Mouse (Mus musculus): ENCODE measurements around the gene Akr1b10. TPM values are rescaled to one million over a fixed set of nuclear protein-coding genes. Genes with fewer than 3 reads are reported as not detected.

Gene Akr1b10
- total and polyA plus RNA-seq, 3 experiments: 8.7 to 17.4 TPM; not detected in 1

DNA sequence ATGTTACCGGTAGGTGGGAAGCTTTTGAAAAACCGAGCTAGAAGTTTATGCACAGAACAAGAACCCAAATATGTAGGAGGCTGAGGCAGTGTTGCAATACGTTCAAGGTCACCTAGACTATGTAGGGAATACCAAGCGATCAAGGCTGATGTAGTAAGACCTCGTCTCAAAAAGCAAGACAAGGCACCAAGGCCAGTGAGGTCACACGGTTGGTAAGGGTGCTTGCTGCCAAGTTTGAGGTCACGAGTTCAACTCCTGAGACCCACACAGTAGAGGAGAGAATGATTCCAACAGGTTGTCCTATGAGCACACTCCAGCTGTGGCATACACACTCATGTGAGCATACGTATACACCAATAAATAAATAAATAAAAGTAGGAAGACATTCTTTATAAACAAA lies 13.9 kb upstream of the Akr1b10 start:
- DNase-seq (ENCODE audit: low read depth, low spot score): no peak
- H3K79me2 ChIP-seq (ENCODE audit: control insufficient read depth, insufficient read depth, low read length, poor library complexity): no peaks in the 10 kb centered on the region
- TF ChIP-seq CTCF (IDR thresholded peaks at IDR 0.05 in 2 of 3, conservative IDR thresholded peaks at IDR 0.05 in 1 of 3; ENCODE audit: control insufficient read depth in 1 of 3, insufficient read depth in 1 of 3, low read depth in 2 of 3, low read length in 3 of 3, poor library complexity in 1 of 3, severe bottlenecking in 1 of 3) (no peak), MYB (IDR thresholded peaks at IDR 0.05; ENCODE audit: low read depth, low read length) (no peak)
- no peaks in the 10 kb centered on the region for H3K4me1 ChIP-seq (ENCODE audit: control insufficient read depth in 1 of 2, insufficient read depth in 2 of 2, low read length in 2 of 2)
- H3K4me3 ChIP-seq (ENCODE audit: control insufficient read depth in 1 of 2, insufficient read depth in 1 of 2, low read depth in 2 of 2, low read length in 2 of 2): no peak overlapping the region
- H3K27me3 ChIP-seq (ENCODE audit: control insufficient read depth in 1 of 2, insufficient read depth in 2 of 2, low read length in 2 of 2): peaks cover 0 to 1% of the 10 kb centered on the region in 2 experiments; a peak in 1 of 4 replicates
- no peaks in the 10 kb centered on the region for H3K36me3 ChIP-seq (ENCODE audit: control insufficient read depth in 1 of 2, insufficient read depth in 2 of 2, low read length in 2 of 2)
- H3K9me3 ChIP-seq (replicated peaks; ENCODE audit: insufficient read depth, low read length): no peaks in the 10 kb centered on the region
- no peak overlapping the region for H3K27ac ChIP-seq (ENCODE audit: control insufficient read depth, low read depth, low read length)
- H3K9ac ChIP-seq (ENCODE audit: control insufficient read depth, low read depth, low read length, poor library complexity, severe bottlenecking): no peak overlapping the region

DNA sequence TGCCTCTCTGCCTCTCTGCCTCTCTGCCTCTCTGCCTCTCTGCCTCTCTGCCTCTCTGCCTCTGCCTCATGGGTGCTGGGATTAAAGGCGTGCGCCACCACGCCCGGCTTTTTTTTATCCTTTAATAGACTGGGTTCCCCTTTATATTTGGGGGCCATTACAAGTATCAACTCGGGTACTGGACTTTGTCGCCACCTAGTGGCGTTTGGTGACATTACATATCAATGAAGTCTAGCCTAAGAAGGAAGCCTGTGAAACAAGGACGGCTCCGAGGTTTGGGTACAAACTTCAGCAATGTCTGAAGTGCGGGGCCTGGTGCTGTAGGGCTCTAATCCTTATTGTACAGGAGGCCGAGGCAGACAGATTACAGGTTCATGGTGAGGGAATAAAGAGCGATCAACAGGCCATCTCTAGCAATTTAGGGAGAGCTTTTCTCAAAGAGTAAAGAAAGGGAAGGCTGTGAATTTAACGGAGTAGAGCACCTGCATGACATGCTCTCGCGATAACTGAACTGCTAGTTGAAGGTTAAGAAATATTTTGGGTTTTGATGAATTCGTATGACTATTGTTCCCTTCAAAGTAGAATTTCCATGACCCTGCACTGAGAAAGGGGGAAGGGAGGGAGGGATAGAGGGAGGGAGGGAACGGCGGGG lies 12.2 kb upstream of the Akr1b10 start:
- H3K79me2 ChIP-seq (ENCODE audit: control insufficient read depth, insufficient read depth, low read length, poor library complexity): no peaks in the 10 kb centered on the region
- H3K27me3 ChIP-seq (ENCODE audit: control insufficient read depth in 1 of 2, insufficient read depth in 2 of 2, low read length in 2 of 2): peaks cover 0 to 3% of the 10 kb centered on the region in 2 experiments; a peak in 1 of 4 replicates
- no peaks in the 10 kb centered on the region for H3K36me3 ChIP-seq (ENCODE audit: control insufficient read depth in 1 of 2, insufficient read depth in 2 of 2, low read length in 2 of 2)
- TF ChIP-seq TAL1 (IDR thresholded peaks at IDR 0.05; ENCODE audit: low read length) (no peak), MYC (IDR thresholded peaks at IDR 0.05; ENCODE audit: low read depth, low read length) (no peak), BHLHE40 (IDR thresholded peaks at IDR 0.05; ENCODE audit: borderline replicate concordance, low read depth, low read length) (no peak), ELF1 (IDR thresholded peaks at IDR 0.05; ENCODE audit: low read depth, low read length) (no peak), POLR2AphosphoS2 (IDR thresholded peaks at IDR 0.05; ENCODE audit: low read length) (no peak), ZNF384 (IDR thresholded peaks at IDR 0.05; ENCODE audit: low read depth, low read length) (peak; percentile 76), MAFK (IDR thresholded peaks at IDR 0.05; ENCODE audit: borderline replicate concordance, low read depth, low read length) (no peak), ZC3H11A (IDR thresholded peaks at IDR 0.05; ENCODE audit: low read depth, low read length) (no peak), MXI1 (IDR thresholded peaks at IDR 0.05; ENCODE audit: low read depth, low read length) (no peak), RCOR1 (IDR thresholded peaks at IDR 0.05; ENCODE audit: low read depth, low read length) (no peak), E2F4 (IDR thresholded peaks at IDR 0.05; ENCODE audit: borderline replicate concordance, low read depth, low read length) (no peak), KAT2A (conservative IDR thresholded peaks at IDR 0.05; ENCODE audit: low read depth, low read length) (no peak), USF1 (IDR thresholded peaks at IDR 0.05; ENCODE audit: low read depth, low read length) (no peak), MYB (IDR thresholded peaks at IDR 0.05; ENCODE audit: low read depth, low read length) (no peak), SMC3 (IDR thresholded peaks at IDR 0.05; ENCODE audit: low read depth, low read length) (peak; percentile 62), SIN3A (IDR thresholded peaks at IDR 0.05; ENCODE audit: low read length) (no peak), TCF12 (IDR thresholded peaks at IDR 0.05; ENCODE audit: low read depth, low read length) (no peak), CTCF (IDR thresholded peaks at IDR 0.05 in 2 of 3, conservative IDR thresholded peaks at IDR 0.05 in 1 of 3; ENCODE audit: control insufficient read depth in 1 of 3, insufficient read depth in 1 of 3, low read depth in 2 of 3, low read length in 3 of 3, poor library complexity in 1 of 3, severe bottlenecking in 1 of 3) (peak; percentile 56 to 82 (median 65)), MAX (IDR thresholded peaks at IDR 0.05; ENCODE audit: low read length) (no peak), POLR2A (IDR thresholded peaks at IDR 0.05; ENCODE audit: control insufficient read depth in 1 of 2, insufficient read depth in 1 of 2, low read depth in 1 of 2, low read length in 2 of 2, poor library complexity in 1 of 2) (no peak), TBP (IDR thresholded peaks at IDR 0.05; ENCODE audit: low read depth, low read length) (no peak), NRF1 (IDR thresholded peaks at IDR 0.05; ENCODE audit: insufficient read depth, low read depth, low read length, poor library complexity, severe bottlenecking) (no peak), CHD2 (IDR thresholded peaks at IDR 0.05; ENCODE audit: low read length) (no peak), ETS1 (IDR thresholded peaks at IDR 0.05; ENCODE audit: low read depth, low read length) (no peak), RAD21 (IDR thresholded peaks at IDR 0.05; ENCODE audit: low read depth, low read length) (peak; percentile 62), CHD1 (IDR thresholded peaks at IDR 0.05; ENCODE audit: low read depth, low read length) (no peak)
- peak overlapping the region; percentile 70 for H3K9ac ChIP-seq (ENCODE audit: control insufficient read depth, low read depth, low read length, poor library complexity, severe bottlenecking)
- no peaks in the 10 kb centered on the region for H3K4me1 ChIP-seq (ENCODE audit: control insufficient read depth in 1 of 2, insufficient read depth in 2 of 2, low read length in 2 of 2)
- no peak overlapping the region for H3K27ac ChIP-seq (ENCODE audit: control insufficient read depth, low read depth, low read length)
- peak; percentile 91 for DNase-seq (ENCODE audit: low read depth, low spot score)
- H3K4me3 ChIP-seq (ENCODE audit: control insufficient read depth in 1 of 2, insufficient read depth in 1 of 2, low read depth in 2 of 2, low read length in 2 of 2): peak overlapping the region in 1 of 2 experiments; percentile 50; a peak in 2 of 4 replicates
- no peaks in the 10 kb centered on the region for H3K9me3 ChIP-seq (replicated peaks; ENCODE audit: insufficient read depth, low read length)

Measured in MEL (cell line).